Mouse (Mus musculus): ENCODE measurements around the gene Ptrhd1. TPM values are rescaled to one million over a fixed set of nuclear protein-coding genes. Genes with fewer than 3 reads are reported as not detected.
A peak's percentile ranks its signal among the peaks of the same experiment; 100 is the strongest.

The Ptrhd1 gene
- polyA plus RNA-seq (2012; ENCODE audit: insufficient read depth, low replicate concordance) = 3.5 and 4.1 TPM in 2 replicates

GRCm38 (mm10) chr12:4233572-4234508 is at the start of gene Ptrhd1, which contains the start of gene Cenpo:
TSS of gene Ptrhd1 (plus strand) at chr12:4234027.
TSS of gene Cenpo (minus strand) at chr12:4234294.
- H3K36me3 ChIP-seq (replicated peaks; ENCODE audit: low read length) = peaks cover 58% of the 10 kb centered on the region
- TF ChIP-seq GATA1 (IDR thresholded peaks at IDR 0.05; ENCODE audit: borderline replicate concordance, low read length) = no peak
- TF ChIP-seq FLI1 (IDR thresholded peaks at IDR 0.05; ENCODE audit: low read length) = peak; percentile 73
- H3K4me1 ChIP-seq = peaks cover 35% of the 10 kb centered on the region
- H3K9me3 ChIP-seq = no peaks in the 10 kb centered on the region
- no peaks in the 10 kb centered on the region for H3K27me3 ChIP-seq (replicated peaks)
- H3K4me3 ChIP-seq (replicated peaks) = peak within 1 kb of the TSS; percentile 99

DNA sequence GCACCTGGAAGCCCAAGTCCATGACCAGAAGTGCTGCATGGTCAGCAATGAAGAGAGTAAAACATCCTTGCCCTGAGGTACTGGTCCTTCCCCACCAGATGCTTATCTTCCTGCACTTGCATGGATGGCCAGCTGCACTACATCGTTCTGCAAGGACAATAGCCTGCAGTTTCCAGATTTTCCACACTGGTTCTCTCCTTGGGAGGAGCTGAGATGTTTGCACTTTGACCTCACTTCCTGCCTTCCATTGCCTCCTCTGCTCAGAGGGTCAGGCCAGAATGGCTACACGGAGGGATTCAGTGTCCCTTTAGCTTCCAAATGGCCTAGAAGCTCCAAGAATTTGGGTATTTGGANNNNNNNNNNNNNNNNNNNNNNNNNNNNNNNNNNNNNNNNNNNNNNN is 49.2 kb upstream of the Ptrhd1 start:
- no peaks in the 10 kb centered on the region for H3K36me3 ChIP-seq (replicated peaks; ENCODE audit: low read length)
- peaks cover 10% of the 10 kb centered on the region for H3K27me3 ChIP-seq (replicated peaks)

GRCm38 (mm10) chr12:4188171-4189059 is 45.4 kb upstream of the Ptrhd1 start:
- Histone ChIP-seq H3K9me3 (no peaks in the 10 kb centered on the region), H3K36me3 (replicated peaks; ENCODE audit: low read length) (no peaks in the 10 kb centered on the region), H3K27me3 (replicated peaks) (peaks cover 2% of the 10 kb centered on the region), H3K4me1 (peaks cover 17% of the 10 kb centered on the region; the same call in 1 of the 2 replicates), H3K4me3 (replicated peaks) (no peak overlapping the region)
- TF ChIP-seq FLI1 (IDR thresholded peaks at IDR 0.05; ENCODE audit: low read length) (no peak), GATA1 (IDR thresholded peaks at IDR 0.05; ENCODE audit: borderline replicate concordance, low read length) (no peak)

More for the DNA sequence above, 49.2 kb upstream of the Ptrhd1 start:
- Histone ChIP-seq H3K4me1 (peaks cover 23% of the 10 kb centered on the region), H3K4me3 (replicated peaks) (no peak overlapping the region), H3K9me3 (no peaks in the 10 kb centered on the region)
- TF ChIP-seq FLI1 (IDR thresholded peaks at IDR 0.05; ENCODE audit: low read length) = no peak
- no peak for TF ChIP-seq GATA1 (IDR thresholded peaks at IDR 0.05; ENCODE audit: borderline replicate concordance, low read length)

DNA sequence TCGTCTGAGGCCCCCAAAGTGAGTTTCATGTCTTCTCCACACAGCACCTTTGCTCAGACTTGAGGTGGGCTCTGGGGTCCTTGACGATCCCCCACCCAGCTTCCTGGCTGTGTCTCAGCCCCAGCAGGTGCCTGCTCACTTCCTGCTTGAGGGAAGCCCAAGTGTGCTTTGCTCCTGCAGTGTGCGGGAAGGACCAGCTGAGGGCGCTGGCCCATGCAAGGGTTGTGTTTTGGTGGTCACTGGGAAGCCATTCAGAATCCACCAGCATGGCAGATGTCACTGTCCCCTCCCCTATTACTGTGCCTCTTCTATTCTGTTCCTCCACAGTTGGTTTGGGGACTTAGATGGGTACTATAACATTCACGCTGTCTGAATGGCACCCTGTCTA is 44.8 kb upstream of the Ptrhd1 start:
- Histone ChIP-seq H3K27me3 (replicated peaks) (peaks cover 2% of the 10 kb centered on the region), H3K36me3 (replicated peaks; ENCODE audit: low read length) (no peaks in the 10 kb centered on the region), H3K4me1 (peaks cover 17% of the 10 kb centered on the region; the same call in 1 of the 2 replicates), H3K4me3 (replicated peaks) (no peak overlapping the region), H3K9me3 (no peaks in the 10 kb centered on the region)
- TF ChIP-seq GATA1 (IDR thresholded peaks at IDR 0.05; ENCODE audit: borderline replicate concordance, low read length) = no peak
- no peak for TF ChIP-seq FLI1 (IDR thresholded peaks at IDR 0.05; ENCODE audit: low read length)

DNA sequence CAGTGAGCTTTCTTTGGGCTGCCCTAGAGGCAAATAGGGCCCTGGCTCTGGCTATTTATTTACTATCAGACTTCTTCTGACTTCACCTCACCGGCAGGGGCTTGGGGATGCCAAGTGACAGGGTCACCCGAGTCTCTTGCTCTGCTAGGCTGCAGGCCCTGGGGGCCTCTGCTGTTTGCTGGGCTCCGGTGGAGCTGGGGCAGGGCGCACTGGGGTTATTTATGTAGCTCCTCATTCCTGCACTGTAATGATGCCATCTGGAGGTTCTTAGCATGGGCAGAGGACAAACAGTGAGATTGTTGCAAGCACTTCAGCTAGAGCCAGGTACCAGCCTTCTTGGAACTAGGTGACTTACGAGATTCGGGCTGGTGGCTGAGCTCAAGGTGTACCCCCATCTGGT is 41.3 kb upstream of the Ptrhd1 start:
- Histone ChIP-seq H3K27me3 (replicated peaks) (peaks cover 2% of the 10 kb centered on the region), H3K36me3 (replicated peaks; ENCODE audit: low read length) (no peaks in the 10 kb centered on the region), H3K4me1 (peaks cover 35% of the 10 kb centered on the region), H3K4me3 (replicated peaks) (no peak overlapping the region), H3K9me3 (no peaks in the 10 kb centered on the region)
- no peak for TF ChIP-seq GATA1 (IDR thresholded peaks at IDR 0.05; ENCODE audit: borderline replicate concordance, low read length)
- no peak for TF ChIP-seq FLI1 (IDR thresholded peaks at IDR 0.05; ENCODE audit: low read length)

DNA sequence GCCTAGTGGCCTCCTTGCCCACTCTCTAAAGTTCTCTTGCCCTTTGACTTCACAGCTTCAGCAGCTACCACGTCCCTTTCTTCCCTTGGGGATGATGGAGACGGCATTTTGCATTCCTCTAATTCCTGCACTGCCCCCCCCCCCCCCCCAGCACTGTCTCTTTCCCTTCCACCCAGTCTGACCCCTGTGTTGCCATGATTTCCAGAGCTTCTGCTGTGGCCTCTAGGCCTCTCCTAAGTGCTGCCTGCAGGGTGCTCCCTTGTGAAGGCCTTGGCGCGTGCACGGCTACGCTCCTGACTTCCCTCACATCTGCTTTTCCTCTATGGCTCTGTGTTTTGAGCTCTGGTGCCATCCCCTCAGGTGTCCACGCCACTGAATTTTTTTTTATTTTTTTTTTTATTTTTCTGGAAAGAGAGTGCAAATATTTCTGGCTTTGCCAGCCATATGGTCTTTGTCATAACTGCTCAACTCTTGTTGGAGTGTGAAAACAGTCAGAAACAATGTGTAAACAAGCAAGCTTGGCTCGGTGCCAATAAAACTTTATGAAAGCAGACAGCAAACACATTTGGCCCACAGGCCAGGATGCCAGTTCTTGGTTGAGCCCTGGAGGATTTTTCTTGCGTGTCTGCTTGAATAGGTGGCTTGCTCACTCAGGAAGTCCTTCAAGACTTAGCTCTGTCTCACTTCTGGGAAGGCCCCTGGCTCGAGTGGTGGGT is 40.6 kb upstream of the Ptrhd1 start:
- Histone ChIP-seq H3K27me3 (replicated peaks) (peaks cover 2% of the 10 kb centered on the region), H3K4me3 (replicated peaks) (no peak overlapping the region), H3K4me1 (peaks cover 36% of the 10 kb centered on the region), H3K36me3 (replicated peaks; ENCODE audit: low read length) (no peaks in the 10 kb centered on the region), H3K9me3 (no peaks in the 10 kb centered on the region)
- TF ChIP-seq FLI1 (IDR thresholded peaks at IDR 0.05; ENCODE audit: low read length) (no peak), GATA1 (IDR thresholded peaks at IDR 0.05; ENCODE audit: borderline replicate concordance, low read length) (no peak)

- TF ChIP-seq GATA1 (IDR thresholded peaks at IDR 0.05; ENCODE audit: borderline replicate concordance, low read length) = no peak
These were observed 39.2 kb upstream of the Ptrhd1 start for GRCm38 (mm10) chr12:4194643-4195042.

GRCm38 (mm10) chr12:4198702-4199101 is 35.1 kb upstream of the Ptrhd1 start:
- TF ChIP-seq FLI1 (IDR thresholded peaks at IDR 0.05; ENCODE audit: low read length) (no peak), GATA1 (IDR thresholded peaks at IDR 0.05; ENCODE audit: borderline replicate concordance, low read length) (no peak)

More at GRCm38 (mm10) chr12:4194643-4195042, 39.2 kb upstream of the Ptrhd1 start:
- H3K4me3 ChIP-seq (replicated peaks) = no peak overlapping the region
- H3K4me1 ChIP-seq = peaks cover 36% of the 10 kb centered on the region
- H3K36me3 ChIP-seq (replicated peaks; ENCODE audit: low read length) = no peaks in the 10 kb centered on the region
- peaks cover under 1% of the 10 kb centered on the region for H3K27me3 ChIP-seq (replicated peaks)
- H3K9me3 ChIP-seq = no peaks in the 10 kb centered on the region

GRCm38 (mm10) chr12:4199271-4199670 is 34.6 kb upstream of the Ptrhd1 start:
- TF ChIP-seq FLI1 (IDR thresholded peaks at IDR 0.05; ENCODE audit: low read length) (no peak), GATA1 (IDR thresholded peaks at IDR 0.05; ENCODE audit: borderline replicate concordance, low read length) (no peak)
- Histone ChIP-seq H3K36me3 (replicated peaks; ENCODE audit: low read length) (peaks cover 16% of the 10 kb centered on the region), H3K4me1 (peaks cover 37% of the 10 kb centered on the region), H3K27me3 (replicated peaks) (no peaks in the 10 kb centered on the region), H3K9me3 (no peaks in the 10 kb centered on the region), H3K4me3 (replicated peaks) (no peak overlapping the region)

More at GRCm38 (mm10) chr12:4198702-4199101, 35.1 kb upstream of the Ptrhd1 start:
- Histone ChIP-seq H3K36me3 (replicated peaks; ENCODE audit: low read length) (peaks cover 16% of the 10 kb centered on the region), H3K4me3 (replicated peaks) (no peak overlapping the region), H3K27me3 (replicated peaks) (no peaks in the 10 kb centered on the region), H3K4me1 (peaks cover 37% of the 10 kb centered on the region), H3K9me3 (no peaks in the 10 kb centered on the region)

Measured in megakaryocyte, embryonic 14.5 days (primary cell).